Mouse (Mus musculus): Measurements from ENCODE around the gene Apbb2.

GRCm38 (mm10) chr5:66516311-66516710, 102.3 kb downstream of the Apbb2 start:
- no peak for TF ChIP-seq CTCF (conservative IDR thresholded peaks at IDR 0.05 in 1 of 2, IDR thresholded peaks at IDR 0.05 in 1 of 2; ENCODE audit: low read depth in 2 of 2, low read length in 2 of 2)
- TF ChIP-seq CHD1 (IDR thresholded peaks at IDR 0.05; ENCODE audit: low read depth, low read length), result no peak
- TF ChIP-seq JUND (conservative IDR thresholded peaks at IDR 0.05; ENCODE audit: low read depth, low read length), result no peak
- no peak for TF ChIP-seq JUN (IDR thresholded peaks at IDR 0.05; ENCODE audit: insufficient read depth, low read depth, low read length)
- no peak for TF ChIP-seq ZNF384 (IDR thresholded peaks at IDR 0.05; ENCODE audit: low read depth, low read length)
- TF ChIP-seq POLR2AphosphoS2 (IDR thresholded peaks at IDR 0.05; ENCODE audit: low read depth, low read length), result no peak

All from CH12.LX (cell line).